Mouse (Mus musculus): ENCODE measurements at regions not wholly inside any gene's neighbourhood (a gene's known extent, or its start where the extent isn't known, plus 50 kb on each side); places are given as distances from the start of the nearest gene placed in this dataset.
"Not testable (repeated sequence)": the region's sequence is repeated elsewhere in the genome, so short reads cannot be mapped to it uniquely, and the experiment has no call there.

DNA sequence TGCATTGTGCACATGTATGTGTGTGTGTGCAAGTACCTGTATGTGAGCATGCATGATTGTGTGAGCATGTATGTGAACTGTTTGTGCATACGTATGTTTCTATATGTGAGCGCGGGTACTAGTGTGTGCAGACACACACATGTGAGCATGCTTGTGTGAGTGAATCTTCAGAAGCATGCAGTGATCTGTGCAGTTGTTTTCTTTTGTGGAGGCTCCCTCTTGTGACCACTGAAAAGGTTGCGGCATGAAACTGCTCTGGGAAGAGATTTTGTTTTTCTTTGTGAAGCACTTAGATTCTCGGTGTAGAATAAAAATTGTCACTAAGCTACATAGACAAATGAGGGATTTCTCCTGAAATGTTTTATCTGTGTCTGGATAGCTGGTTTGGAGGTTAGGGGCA lies 189.2 kb upstream of the Rapgef5 start:
- DNase-seq = not testable (repeated sequence)

DNA sequence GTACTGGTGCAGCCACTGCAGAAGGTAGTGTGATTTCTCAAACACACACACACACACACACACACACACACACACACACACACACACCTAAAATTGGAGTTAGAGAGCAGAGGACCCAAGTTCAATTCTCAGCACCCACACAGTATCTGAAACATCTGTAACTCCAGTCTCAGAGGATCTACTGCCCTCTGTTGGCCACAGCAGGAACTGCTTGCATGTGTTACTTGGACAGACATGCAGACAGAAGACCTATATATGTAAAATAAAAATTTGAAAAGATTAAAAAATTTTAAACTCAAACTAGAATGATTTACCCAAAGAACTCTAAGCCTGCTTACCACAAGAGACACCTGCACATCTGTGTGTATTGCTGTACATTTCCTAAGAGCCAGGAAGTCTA lies 185.9 kb upstream of the Rapgef5 start:
- no peak for DNase-seq

DNA sequence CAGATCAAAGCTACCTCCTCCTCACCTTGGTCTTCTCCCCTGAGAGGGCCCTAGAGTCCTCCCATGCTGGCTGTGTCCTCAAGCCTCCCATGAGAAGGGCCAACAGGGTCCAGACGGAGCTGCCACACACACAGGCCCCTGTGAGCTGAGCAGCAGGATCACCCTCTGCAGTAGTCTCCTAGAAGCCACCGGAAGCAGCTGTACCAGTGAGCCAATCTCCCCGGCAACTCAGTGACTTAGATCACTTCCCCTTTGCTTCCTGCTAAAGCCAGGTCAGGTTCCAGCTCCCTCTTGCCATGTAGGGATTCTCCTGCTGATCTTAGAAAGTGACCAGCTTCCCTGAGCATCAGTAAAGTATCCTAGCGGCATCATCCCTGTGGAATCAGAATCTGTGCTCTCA lies 179.4 kb upstream of the Rapgef5 start:
- DNase-seq = no peak

GRCm38 (mm10) chr12:117342321-117342720 lies 174.0 kb upstream of the Rapgef5 start:
- DNase-seq = no peak

- no peak for DNase-seq
Observed at GRCm38 (mm10) chr12:117343121-117343520, 173.2 kb upstream of the Rapgef5 start.

GRCm38 (mm10) chr12:117343605-117344004 lies 172.7 kb upstream of the Rapgef5 start:
- not testable (repeated sequence) for DNase-seq

DNA sequence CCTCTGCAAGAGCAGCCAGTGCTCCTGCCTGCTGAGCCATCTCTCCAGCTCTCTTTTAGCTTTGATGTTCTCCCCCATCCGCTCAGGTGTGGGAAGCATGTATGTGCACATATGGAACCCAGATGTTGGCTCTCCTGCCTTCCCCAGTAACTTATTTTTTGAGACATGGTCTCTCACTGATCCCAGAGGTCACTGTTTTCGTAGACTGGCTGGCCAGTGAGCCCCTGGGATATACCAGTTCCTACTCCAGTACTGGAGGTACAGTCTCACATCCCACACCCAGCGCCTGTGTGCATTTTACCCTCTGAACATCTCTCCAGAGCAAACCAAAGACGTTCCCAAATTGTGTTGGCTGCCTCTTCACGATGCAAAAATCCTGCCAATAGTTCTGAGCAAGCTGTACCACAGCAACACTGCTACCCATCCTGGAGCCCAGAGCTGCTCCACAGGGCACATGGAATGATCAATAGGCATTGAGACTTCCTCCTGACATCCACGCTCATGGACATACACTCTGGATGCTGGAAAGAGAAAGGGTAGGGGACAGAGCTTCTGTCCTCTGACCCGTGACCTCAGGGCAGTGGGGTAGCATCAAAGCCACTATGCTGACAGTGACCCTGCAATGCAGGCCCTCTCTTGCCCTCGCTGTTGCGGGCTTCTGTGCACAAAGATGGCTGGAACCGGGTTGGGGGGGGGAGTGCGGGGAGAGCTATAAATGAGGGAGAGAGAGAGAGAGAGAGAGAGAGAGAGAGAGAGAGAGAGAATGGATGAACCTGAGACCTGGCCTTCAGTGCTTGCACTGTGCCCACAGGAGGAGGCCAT lies 171.8 kb upstream of the Rapgef5 start:
- no peak for DNase-seq

GRCm38 (mm10) chr12:117345088-117345977 lies 170.9 kb upstream of the Rapgef5 start:
- DNase-seq = no peak

DNA sequence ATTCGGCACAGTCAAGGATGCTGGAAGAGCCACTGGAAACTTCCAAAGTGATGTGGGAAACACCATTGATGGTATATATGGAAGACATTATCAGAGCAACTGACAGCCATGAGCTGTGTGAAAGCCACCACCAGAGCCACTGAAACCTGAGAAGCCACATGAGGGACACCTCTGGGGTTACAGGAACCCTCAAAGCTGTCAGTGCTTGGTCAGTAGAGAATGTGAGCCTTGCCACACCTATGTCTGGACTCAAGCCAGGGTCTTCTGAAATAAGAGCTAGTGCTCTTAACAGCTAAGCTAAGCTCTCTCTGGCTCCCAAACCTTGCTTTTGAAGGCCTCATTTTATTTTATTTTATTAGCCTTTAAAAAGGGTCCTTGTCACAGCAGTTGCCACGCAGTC lies 170.2 kb upstream of the Rapgef5 start:
- DNase-seq = no peak

DNA sequence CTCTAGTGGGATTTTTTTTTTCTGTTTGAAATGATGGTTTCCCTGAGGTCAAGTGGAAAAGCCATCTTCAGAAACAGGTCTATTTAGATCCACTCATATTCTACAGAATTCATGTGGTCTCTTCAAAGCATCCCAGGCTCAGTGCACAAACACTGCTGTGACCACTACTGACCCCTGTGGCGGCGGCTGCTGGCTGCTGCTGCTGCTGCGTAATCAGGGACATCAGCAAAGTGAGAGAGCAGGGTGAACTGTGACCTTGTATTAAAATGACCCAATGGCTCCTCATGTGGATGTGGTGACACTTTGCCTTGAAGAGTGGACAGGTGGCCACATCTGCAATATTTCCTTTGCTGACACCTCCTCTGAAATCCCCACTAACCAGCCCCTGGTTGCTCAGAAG lies 169.1 kb upstream of the Rapgef5 start:
- DNase-seq = no peak

GRCm38 (mm10) chr12:117348516-117348915 lies 167.8 kb upstream of the Rapgef5 start:
- DNase-seq = no peak

DNA sequence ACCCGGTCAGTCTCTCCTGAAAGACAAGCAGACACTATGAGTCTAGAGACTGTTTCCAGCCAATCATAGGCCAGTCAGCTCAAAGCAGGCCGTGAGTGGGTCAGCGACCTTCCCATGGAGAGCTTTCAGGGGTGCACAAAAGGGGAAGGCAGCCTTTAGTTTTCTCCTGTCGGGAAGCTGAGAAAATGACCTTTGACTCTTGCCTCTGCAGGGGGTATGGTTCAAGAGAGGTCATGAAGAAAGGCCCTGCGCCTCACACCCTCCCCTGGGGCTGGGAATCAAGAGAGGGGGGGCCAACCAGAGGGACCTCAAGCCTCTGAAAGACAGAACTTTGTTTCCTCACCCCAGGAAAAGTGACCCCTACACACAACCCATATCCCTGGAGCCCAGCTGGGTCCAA lies 164.4 kb upstream of the Rapgef5 start:
- DNase-seq = no peak

DNA sequence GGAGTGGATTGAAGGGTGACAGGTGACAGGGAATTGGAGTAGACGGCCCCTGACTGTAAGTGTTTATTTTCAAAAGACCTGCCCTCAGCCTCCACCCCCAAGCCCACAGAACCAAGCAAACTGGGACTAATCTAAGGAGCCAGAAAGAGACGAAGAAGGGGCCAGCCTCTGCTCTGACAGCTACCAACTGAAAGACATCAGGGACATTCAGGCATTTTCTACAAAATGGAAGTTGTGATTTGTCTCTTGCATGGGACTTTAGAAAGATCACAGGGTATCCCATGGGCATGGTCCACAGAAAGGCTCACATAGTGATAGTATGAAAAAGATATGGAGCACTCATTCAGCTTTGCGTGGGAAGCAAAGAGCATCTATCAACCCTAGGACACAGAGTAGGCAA lies 163.8 kb upstream of the Rapgef5 start:
- DNase-seq = no peak

GRCm38 (mm10) chr12:117352938-117353337 lies 163.3 kb upstream of the Rapgef5 start:
- DNase-seq = peak in 1 of 2 experiments; percentile 14

DNA sequence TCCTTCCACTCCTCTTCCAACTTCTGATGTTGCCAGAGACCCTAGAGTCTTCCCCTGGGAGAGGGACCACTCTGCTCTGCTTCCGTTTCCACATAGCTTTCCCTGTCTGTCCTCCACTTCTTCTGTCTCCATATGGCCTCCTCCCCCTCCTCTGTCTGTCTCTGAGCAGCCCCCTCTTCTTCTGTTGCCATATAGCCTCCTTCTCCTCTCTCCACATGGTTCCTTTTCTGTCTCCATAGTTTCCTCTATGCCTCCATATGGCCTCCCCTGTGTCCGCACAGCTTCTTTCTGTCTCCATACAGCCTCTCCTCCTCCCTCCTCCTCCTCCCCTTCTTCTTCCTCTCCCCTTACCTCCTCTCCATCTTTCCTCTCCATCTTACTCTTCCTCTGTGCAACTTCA lies 158.5 kb upstream of the Rapgef5 start:
- no peak for DNase-seq

- no peak for DNase-seq
Observed at GRCm38 (mm10) chr12:117358891-117359290, 157.4 kb upstream of the Rapgef5 start.

- DNase-seq = no peak
Observed at GRCm38 (mm10) chr12:117360215-117360614, 156.1 kb upstream of the Rapgef5 start.

- no peak for DNase-seq
Observed at GRCm38 (mm10) chr12:117361826-117362225, 154.5 kb upstream of the Rapgef5 start.

DNA sequence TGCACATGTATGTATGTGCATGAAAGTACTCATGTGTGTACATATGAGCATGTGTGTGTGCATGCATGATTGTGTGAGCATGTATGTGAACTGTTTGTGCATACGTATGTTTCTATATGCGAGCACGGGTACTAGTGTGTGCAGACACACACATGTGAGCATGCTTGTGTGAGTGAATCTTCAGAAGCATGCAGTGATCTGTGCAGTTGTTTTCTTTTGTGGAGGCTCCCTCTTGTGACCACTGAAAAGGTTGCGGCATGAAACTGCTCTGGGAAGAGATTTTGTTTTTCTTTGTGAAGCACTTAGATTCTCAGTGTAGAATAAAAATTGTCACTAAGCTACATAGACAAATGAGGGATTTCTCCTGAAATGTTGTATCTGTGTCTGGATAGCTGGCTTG lies 152.8 kb upstream of the Rapgef5 start:
- not testable (repeated sequence) for DNase-seq

DNA sequence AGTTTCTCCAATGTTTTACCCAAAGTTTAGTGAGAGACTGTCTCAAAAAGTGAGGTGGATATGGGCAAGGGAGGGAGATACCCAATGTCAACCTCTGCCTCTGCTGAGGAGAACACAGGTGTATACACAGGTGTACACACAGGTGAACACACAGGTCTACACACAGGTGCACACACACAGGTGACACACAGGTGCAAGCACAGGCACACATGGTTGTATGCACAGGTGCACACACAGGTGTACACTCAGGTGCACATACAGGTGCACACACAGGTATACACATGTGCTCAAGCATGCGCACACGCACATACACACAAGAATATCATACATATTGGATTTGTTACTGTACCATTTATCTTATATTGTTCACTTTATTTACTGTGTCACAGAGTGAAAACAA lies 151.1 kb upstream of the Rapgef5 start:
- no peak for DNase-seq

- no peak for DNase-seq
Observed at GRCm38 (mm10) chr12:117365876-117366275, 150.4 kb upstream of the Rapgef5 start.

DNA sequence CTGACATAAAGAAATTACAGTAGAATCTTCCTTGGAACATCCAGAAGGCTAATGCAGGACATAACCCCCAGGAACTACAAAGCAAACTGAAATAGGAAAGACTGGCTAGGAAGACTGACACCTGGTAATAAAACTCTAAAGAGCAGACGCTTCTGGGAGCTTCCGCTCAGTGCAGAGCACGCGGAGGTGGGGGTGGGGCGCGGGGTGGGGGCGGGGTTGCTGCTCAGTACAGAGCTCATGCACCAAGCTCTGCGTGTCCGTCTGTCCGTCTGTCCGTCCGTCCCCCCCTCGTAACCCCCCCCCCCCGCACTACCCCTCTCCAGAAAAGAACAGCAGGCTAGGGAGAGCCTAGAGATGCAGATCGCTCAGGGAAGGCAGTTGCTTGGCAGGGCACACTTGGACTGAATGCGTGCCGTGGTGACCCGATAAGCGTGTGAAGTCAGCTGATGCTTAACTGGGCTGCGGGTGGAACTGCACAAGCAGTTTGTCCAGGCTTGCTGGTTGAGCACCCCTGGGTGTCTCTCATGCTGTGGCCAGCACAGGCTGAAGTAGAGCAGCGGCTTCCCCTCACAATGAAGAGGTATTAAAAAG lies 137.9 kb upstream of the Rapgef5 start:
- peak in 1 of 2 experiments; percentile 5 for DNase-seq

Data from heart, adult 18-20 months (tissue).